8 mouse cellular contexts compared by ENCODE assay signal in the genomic region with DNA sequence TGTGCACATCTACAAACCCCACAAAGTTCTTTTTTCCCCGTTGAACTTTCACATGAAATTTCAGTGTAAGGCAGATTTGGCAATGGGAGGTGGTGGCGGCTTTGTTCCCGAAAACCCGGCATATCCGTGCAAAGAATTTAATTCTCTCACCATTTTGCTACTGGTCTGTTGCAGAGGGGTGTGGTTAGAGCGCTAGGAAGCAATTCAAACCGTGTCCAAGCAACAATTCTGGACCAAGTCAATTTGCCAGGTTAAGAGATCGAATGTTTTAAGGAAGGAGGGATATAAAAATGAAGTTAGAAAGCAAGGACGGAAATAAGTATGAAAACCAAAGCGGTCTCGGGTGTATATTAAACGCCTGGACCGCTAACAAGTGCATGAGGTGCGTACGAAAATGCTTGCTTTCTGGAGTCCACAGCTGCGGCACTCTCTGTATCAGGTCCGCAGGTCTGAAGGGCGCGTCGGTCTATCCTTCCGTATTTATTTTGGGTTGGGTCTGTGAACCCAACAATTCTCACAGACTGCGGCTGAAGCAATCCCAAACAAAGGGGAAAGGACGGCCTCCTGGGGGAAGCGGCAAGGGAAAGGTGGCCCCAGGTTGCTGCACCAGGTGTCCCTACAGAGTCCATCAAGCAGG. TPM values are rescaled to one million over a fixed set of nuclear protein-coding genes. Genes with fewer than 3 reads are reported as not detected.
DNase-seq lines count a peak whose midpoint lies in the region; ATAC-seq and TF ChIP-seq lines count a peak whose summit lies in the region.

No protein-coding gene starts in this region.

- ATAC-seq in limb, embryonic 13.5 days (ENCODE audit: low FRiP score, low read depth), result peak; percentile 12
- ATAC-seq in midbrain, postnatal 0 days (ENCODE audit: low FRiP score), result peak; percentile 12; the same call in 1 of the 2 replicates

- H3K9ac ChIP-seq in limb, embryonic 13.5 days, result peak overlapping the region; percentile 67
- peak overlapping the region; percentile 97 for H3K9ac ChIP-seq in midbrain, postnatal 0 days (replicated peaks; ENCODE audit: low read length, poor library complexity, severe bottlenecking)

- H3K4me3 ChIP-seq in limb, embryonic 13.5 days, result peak overlapping the region; percentile 84
- peak overlapping the region; percentile 88 for H3K4me3 ChIP-seq in midbrain, postnatal 0 days (ENCODE audit: low read depth, low read length)

- peak overlapping the region; percentile 95 for H3K4me2 ChIP-seq in limb, embryonic 13.5 days (replicated peaks)
- H3K4me2 ChIP-seq in midbrain, postnatal 0 days (ENCODE audit: low read depth, low read length, poor library complexity, severe bottlenecking), result peak overlapping the region; percentile 86

- peak; percentile 21 to 23 for DNase-seq in right cerebral cortex, adult 2 months (ENCODE audit: low spot score in 2 of 2)
- DNase-seq in right cerebral cortex, postnatal 25 days, result no peak
- peak; percentile 70 for DNase-seq in brain, embryonic 14.5 days (ENCODE audit: low read depth)
- peak; percentile 11 for DNase-seq in heart, adult 8-10 months (ENCODE audit: low spot score)
- peak; percentile 46 for DNase-seq in midbrain, postnatal 0 days (ENCODE audit: low spot score)
- no peak for DNase-seq in right cerebral cortex, postnatal 14 days
- no peak for DNase-seq in thymus, postnatal 36 days

- H3K36me3 ChIP-seq in limb, embryonic 13.5 days, result peaks cover under 1% of the 10 kb centered on the region
- no peaks in the 10 kb centered on the region for H3K36me3 ChIP-seq in midbrain, postnatal 0 days (ENCODE audit: insufficient read depth, low read length)

- WGBS in limb, embryonic 13.5 days, result 1% methylated on average over 24 of the region's 24 CpGs
- under 1% methylated on average over 24 of the region's 24 CpGs for WGBS in midbrain, postnatal 0 days

- TF ChIP-seq CTCF in brain, embryonic 14.5 days (IDR thresholded peaks at IDR 0.05; ENCODE audit: borderline replicate concordance, extremely low read depth, insufficient read depth, insufficient read length), result no peak
- no peak for TF ChIP-seq CTCF in midbrain, postnatal 0 days (IDR thresholded peaks at IDR 0.05)

- peaks cover 11% of the 10 kb centered on the region for H3K4me1 ChIP-seq in limb, embryonic 13.5 days
- H3K4me1 ChIP-seq in midbrain, postnatal 0 days (ENCODE audit: insufficient read depth, low read length), result peaks cover 9% of the 10 kb centered on the region; the same call in 1 of the 2 replicates

- peaks cover 8% of the 10 kb centered on the region for H3K9me3 ChIP-seq in limb, embryonic 13.5 days
- H3K9me3 ChIP-seq in midbrain, postnatal 0 days (ENCODE audit: low read length), result 0 out of 2 replicates have a peak, but pooled peaks cover 3% of the 10 kb centered on the region

- H3K27ac ChIP-seq in limb, embryonic 13.5 days, result 0 out of 2 replicates have a peak overlapping the region, but pooled peaks have one; percentile 48
- H3K27ac ChIP-seq in midbrain, postnatal 0 days (ENCODE audit: low read depth, low read length), result peak overlapping the region; percentile 93

- TF ChIP-seq POLR2A in brain, embryonic 14.5 days (IDR thresholded peaks at IDR 0.05; ENCODE audit: borderline replicate concordance, extremely low read depth, insufficient read depth, insufficient read length, poor library complexity, severe bottlenecking), result no peak

- no peaks in the 10 kb centered on the region for H3K27me3 ChIP-seq in limb, embryonic 13.5 days
- no peaks in the 10 kb centered on the region for H3K27me3 ChIP-seq in midbrain, postnatal 0 days (ENCODE audit: insufficient read depth, low read length)

RNA-seq across cellular contexts. Expression of gene Nln, which starts 0.6 kb away (rescaled TPM):
- 24.3 and 35.3 TPM in 2 replicates for polyA plus RNA-seq in brain, embryonic 14.5 days (2012; rRNA removed)
- total RNA-seq in heart, adult 8-10 months (2022), result 10 to 100 TPM; 10.5 to 13.8 (median 11.0) TPM
- polyA plus RNA-seq in limb, embryonic 13.5 days (2015; fragmentation: Nextera tagmentation; extraction: Ambion mirVana), result 15.0 and 15.7 TPM in 2 replicates
- 91.3 and 94.1 TPM in 2 replicates for total RNA-seq in midbrain, postnatal 0 days (2014; rRNA removed)
- 59.2 and 60.2 TPM in 2 replicates for polyA plus RNA-seq in midbrain, postnatal 0 days (2015; fragmentation: Nextera tagmentation; extraction: Ambion mirVana)

RNA-seq across cellular contexts. Expression of gene Sgtb, which starts 0.8 kb away (rescaled TPM):
- 19.3 and 23.7 TPM in 2 replicates for polyA plus RNA-seq in brain, embryonic 14.5 days (2012; rRNA removed)
- total RNA-seq in heart, adult 8-10 months (2022), result under 1 TPM; 0.60 to 0.84 (median 0.71) TPM
- 8.0 and 8.2 TPM in 2 replicates for polyA plus RNA-seq in limb, embryonic 13.5 days (2015; fragmentation: Nextera tagmentation; extraction: Ambion mirVana)
- 32.5 and 33.0 TPM in 2 replicates for total RNA-seq in midbrain, postnatal 0 days (2014; rRNA removed)
- 19.8 and 21.2 TPM in 2 replicates for polyA plus RNA-seq in midbrain, postnatal 0 days (2015; fragmentation: Nextera tagmentation; extraction: Ambion mirVana)

Comparison
In these comparisons a context has a peak if more than half of its experiments do, and no peak if none do; other contexts are left out.
1. DNase-seq: peak in right cerebral cortex, adult 2 months (2 of 2), brain, embryonic 14.5 days (single experiment), heart, adult 8-10 months (single experiment) and midbrain, postnatal 0 days (single experiment); none in right cerebral cortex, postnatal 25 days (single experiment), right cerebral cortex, postnatal 14 days (single experiment) and thymus, postnatal 36 days (0 of 2).